Mouse (Mus musculus) limb, embryonic 12.5 days (tissue): ENCODE measurements around the gene Capza3. TPM values are rescaled to one million over a fixed set of nuclear protein-coding genes. Genes with fewer than 3 reads are reported as not detected.

Experiments used
- polyA plus RNA-seq: library from polyadenylated mRNA; unstranded; fragments of >200 nt; fragmentation: Nextera tagmentation; extraction: Ambion mirVana; gene quantifications from 2 replicates; pipeline ENCODE4 v1.2.1, GENCODE M21; 2016

Gene Capza3
- polyA plus RNA-seq, 1 experiment from 2014 or later, result not detected

Other genes with a start within 250 kb of the Capza3 start
- not detected in 2 replicates for gene Plcz1, start 205 bp downstream of the Capza3 start, polyA plus RNA-seq